Comparison of ENCODE assay signal across 8 mouse cellular contexts in the genomic region with DNA sequence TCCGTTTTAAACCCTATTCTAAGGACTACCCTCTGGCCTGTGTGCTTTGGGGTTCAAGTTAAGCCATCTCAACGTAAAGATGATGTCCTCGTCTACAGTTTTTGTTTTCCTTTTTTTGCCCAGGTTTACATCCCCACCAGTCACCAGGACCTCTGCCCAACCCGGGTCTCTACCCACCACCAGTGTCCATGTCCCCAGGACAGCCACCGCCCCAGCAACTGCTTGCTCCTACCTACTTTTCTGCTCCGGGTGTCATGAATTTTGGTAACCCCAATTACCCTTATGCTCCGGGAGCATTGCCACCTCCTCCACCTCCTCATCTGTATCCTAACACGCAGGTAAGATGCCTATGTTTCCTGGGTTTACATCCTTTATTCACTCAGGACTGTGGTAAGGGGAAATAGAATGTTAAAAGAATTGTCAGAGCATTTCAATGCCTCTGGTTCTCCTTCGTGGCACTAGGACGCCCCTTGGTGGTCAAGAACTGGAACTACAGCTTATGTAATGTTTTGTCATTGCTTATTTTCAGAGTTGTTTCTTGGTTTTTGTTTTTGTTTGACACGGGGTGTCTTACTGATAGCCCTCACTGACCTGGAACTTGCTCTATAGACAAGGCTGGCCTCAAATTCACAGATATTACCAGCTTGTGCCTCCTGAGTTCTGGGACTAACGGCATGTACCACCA. TPM values are rescaled to one million over a fixed set of nuclear protein-coding genes. Genes with fewer than 3 reads are reported as not detected.
DNase-seq lines count a peak whose midpoint lies in the region; ATAC-seq lines count a peak whose summit lies in the region.

No protein-coding gene starts in this region.

- H3K9ac ChIP-seq in forebrain, embryonic 14.5 days (ENCODE audit: low read length) = no peak overlapping the region
- H3K9ac ChIP-seq in midbrain, embryonic 11.5 days (ENCODE audit: low read length) = no peak overlapping the region

- no peak overlapping the region for H3K4me3 ChIP-seq in forebrain, embryonic 14.5 days (ENCODE audit: low read depth, low read length)
- H3K4me3 ChIP-seq in forebrain, embryonic 10.5 days = no peak overlapping the region
- no peak overlapping the region for H3K4me3 ChIP-seq in midbrain, embryonic 11.5 days (ENCODE audit: low read depth, low read length)

- 77% methylated on average over 12 of the region's 12 CpGs for WGBS in forebrain, embryonic 14.5 days
- WGBS in forebrain, embryonic 10.5 days = 78% methylated on average over 12 of the region's 12 CpGs
- 79% methylated on average over 12 of the region's 12 CpGs for WGBS in midbrain, embryonic 11.5 days

- H3K27ac ChIP-seq in forebrain, embryonic 14.5 days (ENCODE audit: low read depth, low read length) = no peak overlapping the region
- H3K27ac ChIP-seq in forebrain, embryonic 10.5 days = no peak overlapping the region
- no peak overlapping the region for H3K27ac ChIP-seq in midbrain, embryonic 11.5 days (ENCODE audit: low read depth, low read length)

- H3K27me3 ChIP-seq in forebrain, embryonic 14.5 days (replicated peaks; ENCODE audit: control insufficient read depth, insufficient read depth, low read length) = no peaks in the 10 kb centered on the region
- H3K27me3 ChIP-seq in forebrain, embryonic 10.5 days (ENCODE audit: poor library complexity, severe bottlenecking) = no peaks in the 10 kb centered on the region
- no peaks in the 10 kb centered on the region for H3K27me3 ChIP-seq in midbrain, embryonic 11.5 days (ENCODE audit: control insufficient read depth, insufficient read depth, low read length)

- DNase-seq in forebrain, embryonic 14.5 days (ENCODE audit: low spot score) = peak; percentile 57
- DNase-seq in forebrain, embryonic 10.5 days (ENCODE audit: extremely low spot score, low spot score) = no peak
- DNase-seq in 3T3-L1 (ENCODE audit: low read depth, low spot score) = peak; percentile 64
- peak; percentile 62 for DNase-seq in T-cell, adult 2 months (ENCODE audit: low spot score)
- DNase-seq in heart, postnatal 36 days = peak; percentile 44 to 47
- DNase-seq in retina, embryonic 14.5 days (ENCODE audit: low spot score) = peak; percentile 75
- no peak for DNase-seq in midbrain, embryonic 11.5 days (ENCODE audit: low spot score, missing footprints)
- DNase-seq in gastrocnemius, postnatal 25 days = no peak

- ATAC-seq in forebrain, embryonic 14.5 days = no peak
- no peak for ATAC-seq in midbrain, embryonic 11.5 days (ENCODE audit: low FRiP score)

- intact Hi-C loops in heart, postnatal 36 days (cut with DNase I) = loop anchor here (2.0 kb wide), 2 partner anchors 18 to 40 kb away; no protein-coding TSS in a partner anchor

- no peaks in the 10 kb centered on the region for H3K4me1 ChIP-seq in forebrain, embryonic 14.5 days (ENCODE audit: control insufficient read depth, insufficient read depth, low read length)
- H3K4me1 ChIP-seq in forebrain, embryonic 10.5 days = peaks cover 2% of the 10 kb centered on the region
- peaks cover 1% of the 10 kb centered on the region; the same call in 1 of the 2 replicates for H3K4me1 ChIP-seq in midbrain, embryonic 11.5 days (ENCODE audit: control insufficient read depth, insufficient read depth, low read length)

- no peak overlapping the region for H3K4me2 ChIP-seq in forebrain, embryonic 14.5 days (ENCODE audit: low read length)
- H3K4me2 ChIP-seq in midbrain, embryonic 11.5 days = no peak overlapping the region

- no peaks in the 10 kb centered on the region for H3K9me3 ChIP-seq in forebrain, embryonic 14.5 days (replicated peaks; ENCODE audit: control insufficient read depth, low read length)
- no peaks in the 10 kb centered on the region for H3K9me3 ChIP-seq in forebrain, embryonic 10.5 days
- H3K9me3 ChIP-seq in midbrain, embryonic 11.5 days (ENCODE audit: control insufficient read depth, low read length) = no peaks in the 10 kb centered on the region

- peaks cover 94% of the 10 kb centered on the region for H3K36me3 ChIP-seq in forebrain, embryonic 14.5 days (ENCODE audit: control insufficient read depth, insufficient read depth, low read length)
- peaks cover 100% of the 10 kb centered on the region for H3K36me3 ChIP-seq in forebrain, embryonic 10.5 days (replicated peaks)
- peaks cover 46% of the 10 kb centered on the region for H3K36me3 ChIP-seq in midbrain, embryonic 11.5 days (ENCODE audit: control insufficient read depth, insufficient read depth, low read length)

RNA-seq across cellular contexts. Expression of a gene that starts 7.4 kb away (rescaled TPM):
- polyA plus RNA-seq in forebrain, embryonic 14.5 days (2014; fragmentation: Nextera tagmentation; extraction: Ambion mirVana) = 3.0 and 4.5 TPM in 2 replicates
- polyA plus RNA-seq in forebrain, embryonic 10.5 days (2016; fragmentation: Nextera tagmentation; extraction: Ambion mirVana) = 1.00 and 1.2 TPM in 2 replicates
- total RNA-seq in heart, postnatal 36 days (2021) = under 1 TPM; 0.57 to 0.72 TPM
- polyA plus RNA-seq in midbrain, embryonic 11.5 days (2014; fragmentation: Nextera tagmentation; extraction: Ambion mirVana) = 1.6 and 1.8 TPM in 2 replicates
- total RNA-seq in gastrocnemius, postnatal 25 days (2021) = under 1 TPM; 0.23 to 0.40 TPM

RNA-seq across cellular contexts. Expression of a gene that starts 24.5 kb away (rescaled TPM):
- 41.0 and 45.0 TPM in 2 replicates for polyA plus RNA-seq in forebrain, embryonic 14.5 days (2014; fragmentation: Nextera tagmentation; extraction: Ambion mirVana)
- polyA plus RNA-seq in forebrain, embryonic 10.5 days (2016; fragmentation: Nextera tagmentation; extraction: Ambion mirVana) = 45.7 and 49.7 TPM in 2 replicates
- 10 to 100 TPM; 26.1 to 26.2 TPM for total RNA-seq in heart, postnatal 36 days (2021)
- polyA plus RNA-seq in midbrain, embryonic 11.5 days (2014; fragmentation: Nextera tagmentation; extraction: Ambion mirVana) = 51.9 and 53.1 TPM in 2 replicates
- total RNA-seq in gastrocnemius, postnatal 25 days (2021) = 10 to 100 TPM; 13.9 to 15.0 TPM

RNA-seq across cellular contexts. Expression of a gene that starts 33.9 kb away (rescaled TPM):
- 19.3 and 20.5 TPM in 2 replicates for polyA plus RNA-seq in forebrain, embryonic 14.5 days (2014; fragmentation: Nextera tagmentation; extraction: Ambion mirVana)
- 22.9 and 24.1 TPM in 2 replicates for polyA plus RNA-seq in forebrain, embryonic 10.5 days (2016; fragmentation: Nextera tagmentation; extraction: Ambion mirVana)
- total RNA-seq in heart, postnatal 36 days (2021) = 10 to 100 TPM; 74.4 to 75.3 TPM
- 24.0 and 25.1 TPM in 2 replicates for polyA plus RNA-seq in midbrain, embryonic 11.5 days (2014; fragmentation: Nextera tagmentation; extraction: Ambion mirVana)
- 10 to 100 TPM; 51.3 to 63.6 TPM for total RNA-seq in gastrocnemius, postnatal 25 days (2021)

RNA-seq across cellular contexts. Expression of a gene that starts 34.2 kb away (rescaled TPM):
- polyA plus RNA-seq in forebrain, embryonic 14.5 days (2014; fragmentation: Nextera tagmentation; extraction: Ambion mirVana) = 3.3 and 3.7 TPM in 2 replicates
- polyA plus RNA-seq in forebrain, embryonic 10.5 days (2016; fragmentation: Nextera tagmentation; extraction: Ambion mirVana) = 4.5 and 4.7 TPM in 2 replicates
- total RNA-seq in heart, postnatal 36 days (2021) = 10 to 100 TPM in 1 of 2 experiments, 1 to 10 TPM in 1; 8.1 to 10.2 TPM
- 4.4 and 5.9 TPM in 2 replicates for polyA plus RNA-seq in midbrain, embryonic 11.5 days (2014; fragmentation: Nextera tagmentation; extraction: Ambion mirVana)
- 1 to 10 TPM; 4.1 to 4.9 TPM for total RNA-seq in gastrocnemius, postnatal 25 days (2021)

RNA-seq across cellular contexts. Expression of a gene that starts 54.1 kb away (rescaled TPM):
- polyA plus RNA-seq in forebrain, embryonic 14.5 days (2014; fragmentation: Nextera tagmentation; extraction: Ambion mirVana) = 2.2 and 3.1 TPM in 2 replicates
- polyA plus RNA-seq in forebrain, embryonic 10.5 days (2016; fragmentation: Nextera tagmentation; extraction: Ambion mirVana) = 1.5 TPM in 2 replicates
- total RNA-seq in heart, postnatal 36 days (2021) = 100 to 1,000 TPM; 104 to 107 TPM
- polyA plus RNA-seq in midbrain, embryonic 11.5 days (2014; fragmentation: Nextera tagmentation; extraction: Ambion mirVana) = 0.93 and 1.2 TPM in 2 replicates
- 100 to 1,000 TPM in 1 of 2 experiments, 10 to 100 TPM in 1; 98.0 to 119 TPM for total RNA-seq in gastrocnemius, postnatal 25 days (2021)

Comparison
In these comparisons a context has a peak if more than half of its experiments do, and no peak if none do; other contexts are left out.
1. DNase-seq: peak in forebrain, embryonic 14.5 days (single experiment), 3T3-L1 (single experiment), T-cell, adult 2 months (single experiment), heart, postnatal 36 days (2 of 2) and retina, embryonic 14.5 days (single experiment); none in forebrain, embryonic 10.5 days (single experiment), midbrain, embryonic 11.5 days (single experiment) and gastrocnemius, postnatal 25 days (single experiment).